Mouse (Mus musculus) hindbrain, embryonic 15.5 days (tissue): ENCODE results near the gene Gfy. TPM values are rescaled to one million over a fixed set of nuclear protein-coding genes. Genes with fewer than 3 reads are reported as not detected.

Experiments used
- ATAC-seq: fragments of 200-750 bp; cut with Nextera tagmentation; 2 replicates; pipeline ENCODE4 v1.8.0; 2017; ENCODE audit warnings: low read depth, moderate number of reproducible peaks, moderate TSS enrichment; ENCODE audit not compliant: low FRiP score
- H3K27ac ChIP-seq: fragments of 300-500 bp; sonication (generic); replicated peaks from 2 replicates; pipeline ENCODE4 v1.5.1; 2015; ENCODE audit warnings: mild to moderate bottlenecking, inconsistent platforms
- H3K27me3 ChIP-seq: fragments of 300-500 bp; sonication (generic); 2 replicates; pipeline ENCODE4 v1.6.1; 2015; ENCODE audit warnings: control low read depth, inconsistent platforms
- H3K36me3 ChIP-seq: fragments of 300-500 bp; sonication (generic); 2 replicates; pipeline ENCODE4 v1.6.1; 2015; ENCODE audit warnings: control low read depth, inconsistent platforms
- H3K4me1 ChIP-seq: fragments of 300-500 bp; sonication (generic); replicated peaks from 2 replicates; pipeline ENCODE4 v1.6.1; 2015; ENCODE audit warnings: control low read depth, inconsistent platforms
- H3K4me2 ChIP-seq: fragments of 300-500 bp; sonication (generic); 2 replicates; pipeline ENCODE4 v1.6.1; 2015; ENCODE audit warnings: moderate library complexity, mild to moderate bottlenecking, inconsistent platforms
- H3K4me3 ChIP-seq: fragments of 300-500 bp; sonication (generic); 2 replicates; pipeline ENCODE4 v1.5.1; 2015; ENCODE audit warnings: mild to moderate bottlenecking, inconsistent platforms
- H3K9ac ChIP-seq: fragments of 300-500 bp; sonication (generic); 2 replicates; pipeline ENCODE4 v1.6.1; 2015; ENCODE audit warnings: inconsistent platforms
- H3K9me3 ChIP-seq: fragments of 300-500 bp; sonication (generic); 2 replicates; pipeline ENCODE4 v1.6.1; 2016; ENCODE audit warnings: control low read depth, inconsistent platforms
- WGBS: fragments of 180-500 bp; shearing (Covaris S2); methylation state at CpG from one replicate; pipeline ENCODE4 v1.1.7; 2015; 5-methylcytosine and 5-hydroxymethylcytosine counted together
- polyA plus RNA-seq: library from polyadenylated mRNA; unstranded; fragments of >200 nt; fragmentation: Nextera tagmentation; extraction: Ambion mirVana; gene quantifications from 2 replicates; pipeline ENCODE4 v1.2.1, GENCODE M21; 2015

Gene Gfy
- polyA plus RNA-seq, result not detected in 2 replicates

GRCm38 (mm10) chr7:45179469-45179868 lies at the start of gene Gfy:
Gfy (minus strand) TSS chr7:45179569.
- H3K27me3 ChIP-seq, result peaks cover 99% of the 10 kb centered on the region
- no peak for ATAC-seq
- no peaks in the 10 kb centered on the region for H3K9me3 ChIP-seq
- H3K4me1 ChIP-seq, result peaks cover 35% of the 10 kb centered on the region
- H3K9ac ChIP-seq, result no peak within 1 kb of the TSS
- no peak within 1 kb of the TSS for H3K4me3 ChIP-seq
- no peak within 1 kb of the TSS for H3K4me2 ChIP-seq
- 27% methylated on average over 7 of the region's 7 CpGs for WGBS
- H3K36me3 ChIP-seq, result no peaks in the 10 kb centered on the region
- no peak within 1 kb of the TSS for H3K27ac ChIP-seq

- Histone ChIP-seq H3K36me3 (no peaks in the 10 kb centered on the region), H3K4me3 (no peak overlapping the region), H3K4me2 (no peak overlapping the region), H3K27me3 (peaks cover under 1% of the 10 kb centered on the region; the same call in 1 of the 2 replicates), H3K4me1 (peaks cover 5% of the 10 kb centered on the region), H3K27ac (no peak overlapping the region), H3K9me3 (no peaks in the 10 kb centered on the region), H3K9ac (no peak overlapping the region)
- WGBS, result 93% methylated on average over 8 of the region's 8 CpGs
- no peak for ATAC-seq
Measured at GRCm38 (mm10) chr7:45229046-45229445, 49.7 kb upstream of the Gfy start.

GRCm38 (mm10) chr7:45228548-45228947 lies 49.2 kb upstream of the Gfy start:
- no peaks in the 10 kb centered on the region for H3K27me3 ChIP-seq
- no peaks in the 10 kb centered on the region for H3K4me1 ChIP-seq
- no peak overlapping the region for H3K9ac ChIP-seq
- H3K4me2 ChIP-seq, result no peak overlapping the region
- 95% methylated on average over 18 of the region's 18 CpGs for WGBS
- H3K36me3 ChIP-seq, result no peaks in the 10 kb centered on the region
- H3K27ac ChIP-seq, result no peak overlapping the region
- H3K9me3 ChIP-seq, result no peaks in the 10 kb centered on the region
- no peak overlapping the region for H3K4me3 ChIP-seq
- ATAC-seq, result no peak

- 97% methylated on average over 5 of the region's 5 CpGs for WGBS
- H3K36me3 ChIP-seq, result no peaks in the 10 kb centered on the region
- no peaks in the 10 kb centered on the region for H3K4me1 ChIP-seq
- no peak for ATAC-seq
- H3K9ac ChIP-seq, result no peak overlapping the region
- H3K4me3 ChIP-seq, result no peak overlapping the region
- H3K9me3 ChIP-seq, result no peaks in the 10 kb centered on the region
- no peak overlapping the region for H3K27ac ChIP-seq
- no peak overlapping the region for H3K4me2 ChIP-seq
- H3K27me3 ChIP-seq, result no peaks in the 10 kb centered on the region
Measured at GRCm38 (mm10) chr7:45226421-45226820, 47.1 kb upstream of the Gfy start.

GRCm38 (mm10) chr7:45224826-45225225 lies 45.5 kb upstream of the Gfy start:
- Histone ChIP-seq H3K9ac (no peak overlapping the region), H3K27me3 (no peaks in the 10 kb centered on the region), H3K9me3 (no peaks in the 10 kb centered on the region), H3K36me3 (no peaks in the 10 kb centered on the region), H3K4me2 (no peak overlapping the region), H3K27ac (no peak overlapping the region), H3K4me3 (no peak overlapping the region), H3K4me1 (no peaks in the 10 kb centered on the region)
- WGBS, result 90% methylated on average over 7 of the region's 7 CpGs
- no peak for ATAC-seq

GRCm38 (mm10) chr7:45221680-45222079 lies 42.3 kb upstream of the Gfy start:
- no peaks in the 10 kb centered on the region for H3K27me3 ChIP-seq
- no peaks in the 10 kb centered on the region for H3K36me3 ChIP-seq
- no peak overlapping the region for H3K9ac ChIP-seq
- ATAC-seq, result no peak
- H3K27ac ChIP-seq, result no peak overlapping the region
- no peaks in the 10 kb centered on the region for H3K9me3 ChIP-seq
- WGBS, result 96% methylated on average over 2 of the region's 2 CpGs
- no peak overlapping the region for H3K4me3 ChIP-seq
- no peak overlapping the region for H3K4me2 ChIP-seq
- H3K4me1 ChIP-seq, result peaks cover 8% of the 10 kb centered on the region

- Histone ChIP-seq H3K9ac (peak overlapping the region; percentile 55), H3K4me3 (peak overlapping the region; percentile 46), H3K36me3 (no peaks in the 10 kb centered on the region), H3K27me3 (peaks cover 3% of the 10 kb centered on the region; the same call in 1 of the 2 replicates), H3K27ac (peak overlapping the region; percentile 86), H3K4me1 (peaks cover 26% of the 10 kb centered on the region), H3K9me3 (no peaks in the 10 kb centered on the region), H3K4me2 (peak overlapping the region; percentile 70)
- ATAC-seq, result peak; percentile 70
- 1% methylated on average over 13 of the region's 13 CpGs for WGBS
Measured at GRCm38 (mm10) chr7:45216442-45217183, 37.2 kb upstream of the Gfy start.

GRCm38 (mm10) chr7:45215673-45216441 lies 36.5 kb upstream of the Gfy start, which contains the start of gene Tead2:
Tead2 (plus strand) TSS chr7:45215753.
- under 1% methylated on average over 55 of the region's 55 CpGs for WGBS

GRCm38 (mm10) chr7:45213708-45214107 lies 34.3 kb upstream of the Gfy start:
- Histone ChIP-seq H3K27me3 (peaks cover 21% of the 10 kb centered on the region), H3K27ac (no peak overlapping the region), H3K4me2 (no peak overlapping the region), H3K36me3 (no peaks in the 10 kb centered on the region), H3K4me1 (peaks cover 26% of the 10 kb centered on the region), H3K9me3 (no peaks in the 10 kb centered on the region), H3K4me3 (no peak overlapping the region), H3K9ac (no peak overlapping the region)
- WGBS, result 62% methylated on average over 5 of the region's 5 CpGs
- ATAC-seq, result no peak

More at GRCm38 (mm10) chr7:45215673-45216441, 36.5 kb upstream of the Gfy start, which contains the start of gene Tead2:
- Histone ChIP-seq H3K4me3 (peak within 1 kb of the TSS; percentile 46), H3K27ac (peak within 1 kb of the TSS; percentile 86), H3K36me3 (no peaks in the 10 kb centered on the region), H3K4me1 (peaks cover 26% of the 10 kb centered on the region), H3K9ac (peak within 1 kb of the TSS; percentile 55), H3K4me2 (peak within 1 kb of the TSS; percentile 70), H3K27me3 (peaks cover 10% of the 10 kb centered on the region), H3K9me3 (no peaks in the 10 kb centered on the region)
- ATAC-seq, result peak; percentile 63

GRCm38 (mm10) chr7:45212356-45212755 lies 33.0 kb upstream of the Gfy start:
- Histone ChIP-seq H3K27me3 (peaks cover 21% of the 10 kb centered on the region), H3K9me3 (no peaks in the 10 kb centered on the region), H3K36me3 (no peaks in the 10 kb centered on the region), H3K9ac (no peak overlapping the region), H3K27ac (no peak overlapping the region), H3K4me1 (peaks cover 24% of the 10 kb centered on the region), H3K4me3 (no peak overlapping the region), H3K4me2 (0 out of 2 replicates have a peak overlapping the region, but pooled peaks have one; percentile 29)
- 76% methylated on average over 7 of the region's 7 CpGs for WGBS
- ATAC-seq, result no peak

- no peaks in the 10 kb centered on the region for H3K9me3 ChIP-seq
- ATAC-seq, result no peak
- no peak within 1 kb of the TSS for H3K9ac ChIP-seq
- H3K4me2 ChIP-seq, result peak within 1 kb of the TSS; percentile 29
- H3K4me3 ChIP-seq, result peak within 1 kb of the TSS; percentile 18
- no peaks in the 10 kb centered on the region for H3K36me3 ChIP-seq
- no peak within 1 kb of the TSS for H3K27ac ChIP-seq
- H3K4me1 ChIP-seq, result peaks cover 19% of the 10 kb centered on the region
- H3K27me3 ChIP-seq, result peaks cover 21% of the 10 kb centered on the region
- 8% methylated on average over 17 of the region's 17 CpGs for WGBS
Measured at GRCm38 (mm10) chr7:45211851-45212251, 32.5 kb upstream of the Gfy start, which contains the start of gene Dkkl1. Dkkl1 (minus strand) TSS chr7:45212147.

- WGBS, result 78% methylated on average over 10 of the region's 10 CpGs
- H3K36me3 ChIP-seq, result no peaks in the 10 kb centered on the region
- H3K4me1 ChIP-seq, result peaks cover 11% of the 10 kb centered on the region
- H3K9ac ChIP-seq, result no peak overlapping the region
- no peak overlapping the region for H3K27ac ChIP-seq
- no peaks in the 10 kb centered on the region for H3K9me3 ChIP-seq
- ATAC-seq, result no peak
- peaks cover 21% of the 10 kb centered on the region for H3K27me3 ChIP-seq
- H3K4me3 ChIP-seq, result 0 out of 2 replicates have a peak overlapping the region, but pooled peaks have one; percentile 18
- H3K4me2 ChIP-seq, result peak overlapping the region; percentile 29
Measured at GRCm38 (mm10) chr7:45211070-45211469, 31.7 kb upstream of the Gfy start.
